Mouse (Mus musculus): ENCODE data around the gene Sec31a. TPM values are rescaled to one million over a fixed set of nuclear protein-coding genes. Genes with fewer than 3 reads are reported as not detected.

Sec31a gene
- total and polyA plus RNA-seq, 2 experiments from 2014 or later: 85.0 to 227 TPM

GRCm38 (mm10) chr5:100418077-100418476, 2.0 kb upstream of the Sec31a start:
- no peak for TF ChIP-seq CTCF (IDR thresholded peaks at IDR 0.05)
- no peak for ATAC-seq (ENCODE audit: low FRiP score)
- H3K4me3 ChIP-seq (ENCODE audit: low read depth, low read length): no peak overlapping the region
- 80% methylated on average over 2 of the region's 2 CpGs for WGBS
- H3K9me3 ChIP-seq (ENCODE audit: low read length): no peaks in the 10 kb centered on the region
- no peaks in the 10 kb centered on the region for H3K27me3 ChIP-seq (ENCODE audit: insufficient read depth, low read length)
- no peak overlapping the region for H3K4me2 ChIP-seq (ENCODE audit: low read depth, low read length, poor library complexity, severe bottlenecking)
- no peak overlapping the region for H3K27ac ChIP-seq (ENCODE audit: low read depth, low read length)
- no peak overlapping the region for H3K9ac ChIP-seq (replicated peaks; ENCODE audit: low read length, poor library complexity, severe bottlenecking)
- DNase-seq (ENCODE audit: low spot score): no peak
- H3K4me1 ChIP-seq (ENCODE audit: insufficient read depth, low read length): peaks cover 7% of the 10 kb centered on the region; the same call in 1 of the 2 replicates
- peaks cover 27% of the 10 kb centered on the region for H3K36me3 ChIP-seq (ENCODE audit: insufficient read depth, low read length)

DNA sequence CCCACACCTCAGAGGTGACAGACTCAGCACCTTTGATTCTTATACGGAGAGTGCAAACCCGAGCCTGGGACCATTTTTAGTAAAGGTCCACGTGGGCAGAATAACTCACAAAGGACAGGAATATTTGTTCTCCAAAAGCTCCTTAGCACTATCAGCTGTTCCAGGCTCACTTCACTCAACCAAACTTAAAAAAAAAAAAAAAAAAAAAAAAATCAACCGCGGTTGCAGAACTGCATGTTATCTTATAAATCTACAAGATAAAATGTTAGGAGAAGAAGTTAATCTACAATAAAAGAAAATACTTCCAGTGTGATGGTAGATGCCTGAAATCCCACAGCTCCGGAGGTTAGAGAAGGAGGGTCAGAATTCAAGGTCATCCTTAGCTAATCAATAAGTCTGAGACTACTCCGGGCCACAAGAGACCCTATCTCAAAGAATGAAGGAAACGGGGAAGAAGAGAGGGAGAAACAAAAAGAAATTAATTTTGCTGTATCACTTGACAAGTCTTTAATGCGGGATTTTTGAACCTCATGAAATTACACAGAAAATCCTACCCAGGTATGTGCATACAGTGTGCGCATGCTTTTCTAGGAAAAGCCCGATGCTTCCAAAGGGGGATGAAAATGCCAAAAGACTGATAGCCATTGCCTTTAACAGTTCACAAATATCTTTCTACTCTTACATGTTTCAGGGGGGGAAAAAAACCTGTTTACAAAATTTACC, 1.4 kb downstream of the Sec31a start:
- Histone ChIP-seq H3K9me3 (ENCODE audit: low read length) (no peaks in the 10 kb centered on the region), H3K4me2 (ENCODE audit: low read depth, low read length, poor library complexity, severe bottlenecking) (peak overlapping the region; percentile 70), H3K27me3 (ENCODE audit: insufficient read depth, low read length) (no peaks in the 10 kb centered on the region), H3K9ac (replicated peaks; ENCODE audit: low read length, poor library complexity, severe bottlenecking) (no peak overlapping the region), H3K4me3 (ENCODE audit: low read depth, low read length) (peak overlapping the region; percentile 73; the same call in 1 of the 2 replicates), H3K27ac (ENCODE audit: low read depth, low read length) (no peak overlapping the region), H3K4me1 (ENCODE audit: insufficient read depth, low read length) (peaks cover 7% of the 10 kb centered on the region; the same call in 1 of the 2 replicates), H3K36me3 (ENCODE audit: insufficient read depth, low read length) (peaks cover 12% of the 10 kb centered on the region)
- no peak for DNase-seq (ENCODE audit: low spot score)
- 75% methylated on average over 11 of the region's 11 CpGs for WGBS
- no peak for TF ChIP-seq CTCF (IDR thresholded peaks at IDR 0.05)
- ATAC-seq (ENCODE audit: low FRiP score): no peak

GRCm38 (mm10) chr5:100412886-100413285, 3.1 kb downstream of the Sec31a start:
- no peak overlapping the region for H3K4me2 ChIP-seq (ENCODE audit: low read depth, low read length, poor library complexity, severe bottlenecking)
- H3K27me3 ChIP-seq (ENCODE audit: insufficient read depth, low read length): no peaks in the 10 kb centered on the region
- H3K4me1 ChIP-seq (ENCODE audit: insufficient read depth, low read length): peaks cover 7% of the 10 kb centered on the region; the same call in 1 of the 2 replicates
- no peak overlapping the region for H3K27ac ChIP-seq (ENCODE audit: low read depth, low read length)
- DNase-seq (ENCODE audit: low spot score): no peak
- no peak for ATAC-seq (ENCODE audit: low FRiP score)
- no peak for TF ChIP-seq CTCF (IDR thresholded peaks at IDR 0.05)
- H3K9ac ChIP-seq (replicated peaks; ENCODE audit: low read length, poor library complexity, severe bottlenecking): no peak overlapping the region
- 90% methylated on average over 3 of the region's 3 CpGs for WGBS
- H3K36me3 ChIP-seq (ENCODE audit: insufficient read depth, low read length): no peaks in the 10 kb centered on the region
- H3K4me3 ChIP-seq (ENCODE audit: low read depth, low read length): no peak overlapping the region
- no peaks in the 10 kb centered on the region for H3K9me3 ChIP-seq (ENCODE audit: low read length)

GRCm38 (mm10) chr5:100410281-100410680, 5.8 kb downstream of the Sec31a start:
- ATAC-seq (ENCODE audit: low FRiP score) (no peak), DNase-seq (ENCODE audit: low spot score) (no peak)
- Histone ChIP-seq H3K4me2 (ENCODE audit: low read depth, low read length, poor library complexity, severe bottlenecking) (no peak overlapping the region), H3K4me1 (ENCODE audit: insufficient read depth, low read length) (peaks cover 7% of the 10 kb centered on the region; the same call in 1 of the 2 replicates), H3K27ac (ENCODE audit: low read depth, low read length) (no peak overlapping the region), H3K9ac (replicated peaks; ENCODE audit: low read length, poor library complexity, severe bottlenecking) (no peak overlapping the region), H3K36me3 (ENCODE audit: insufficient read depth, low read length) (peaks cover 6% of the 10 kb centered on the region; the same call in 1 of the 2 replicates), H3K4me3 (ENCODE audit: low read depth, low read length) (no peak overlapping the region), H3K27me3 (ENCODE audit: insufficient read depth, low read length) (no peaks in the 10 kb centered on the region), H3K9me3 (ENCODE audit: low read length) (no peaks in the 10 kb centered on the region)
- WGBS: 97% methylated on average over 5 of the region's 5 CpGs
- no peak for TF ChIP-seq CTCF (IDR thresholded peaks at IDR 0.05)

DNA sequence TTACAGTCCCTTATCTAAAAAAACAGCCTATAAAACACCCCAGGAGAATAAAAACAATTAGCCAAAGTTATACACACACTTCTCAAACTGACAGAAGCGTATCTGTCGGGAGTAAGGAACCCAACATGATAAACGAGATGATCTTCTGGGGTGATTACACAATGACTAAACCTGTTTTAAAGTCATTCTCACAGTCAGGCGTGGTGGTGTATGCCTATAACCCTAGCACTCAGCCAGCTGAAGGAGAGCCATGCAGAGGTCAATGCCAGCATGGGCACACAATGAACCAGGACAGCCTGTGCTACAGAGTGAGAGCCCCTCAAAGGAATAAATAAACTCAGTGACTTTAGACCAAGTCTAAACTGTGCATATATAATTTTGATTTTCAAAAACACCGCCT, 7.5 kb downstream of the Sec31a start:
- H3K9ac ChIP-seq (replicated peaks; ENCODE audit: low read length, poor library complexity, severe bottlenecking): no peak overlapping the region
- H3K4me2 ChIP-seq (ENCODE audit: low read depth, low read length, poor library complexity, severe bottlenecking): no peak overlapping the region
- H3K27ac ChIP-seq (ENCODE audit: low read depth, low read length): no peak overlapping the region
- no peak for TF ChIP-seq CTCF (IDR thresholded peaks at IDR 0.05)
- H3K4me3 ChIP-seq (ENCODE audit: low read depth, low read length): no peak overlapping the region
- H3K4me1 ChIP-seq (ENCODE audit: insufficient read depth, low read length): no peaks in the 10 kb centered on the region
- no peaks in the 10 kb centered on the region for H3K27me3 ChIP-seq (ENCODE audit: insufficient read depth, low read length)
- 85% methylated on average over 5 of the region's 5 CpGs for WGBS
- no peaks in the 10 kb centered on the region for H3K9me3 ChIP-seq (ENCODE audit: low read length)
- H3K36me3 ChIP-seq (ENCODE audit: insufficient read depth, low read length): peaks cover 18% of the 10 kb centered on the region
- no peak for DNase-seq (ENCODE audit: low spot score)
- ATAC-seq (ENCODE audit: low FRiP score): no peak

DNA sequence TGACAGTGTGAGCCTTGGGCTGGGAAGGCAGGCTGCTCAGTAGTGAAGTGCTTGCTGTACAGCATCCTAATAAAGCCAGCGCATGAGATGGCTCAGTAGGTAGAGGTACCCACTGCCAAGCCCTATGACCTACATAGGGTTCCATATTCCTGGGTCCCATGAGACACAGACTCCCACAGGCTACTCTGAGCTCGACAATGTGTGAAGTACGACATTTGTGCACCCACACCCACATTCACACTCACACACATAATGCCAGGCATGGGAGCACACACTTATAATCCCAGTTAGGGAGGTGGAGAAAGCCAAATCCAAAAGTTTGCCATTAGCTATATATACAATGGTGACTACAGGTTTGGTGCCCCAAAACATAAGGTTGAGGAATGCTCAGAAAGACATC, 19.3 kb downstream of the Sec31a start:
- 96% methylated on average over 3 of the region's 3 CpGs for WGBS
- Histone ChIP-seq H3K36me3 (ENCODE audit: insufficient read depth, low read length) (peaks cover 45% of the 10 kb centered on the region), H3K9me3 (ENCODE audit: low read length) (no peaks in the 10 kb centered on the region), H3K27me3 (ENCODE audit: insufficient read depth, low read length) (no peaks in the 10 kb centered on the region), H3K4me3 (ENCODE audit: low read depth, low read length) (no peak overlapping the region), H3K9ac (replicated peaks; ENCODE audit: low read length, poor library complexity, severe bottlenecking) (no peak overlapping the region), H3K27ac (ENCODE audit: low read depth, low read length) (no peak overlapping the region), H3K4me2 (ENCODE audit: low read depth, low read length, poor library complexity, severe bottlenecking) (no peak overlapping the region), H3K4me1 (ENCODE audit: insufficient read depth, low read length) (no peaks in the 10 kb centered on the region)
- DNase-seq (ENCODE audit: low spot score): no peak
- ATAC-seq (ENCODE audit: low FRiP score): no peak
- no peak for TF ChIP-seq CTCF (IDR thresholded peaks at IDR 0.05)

All from midbrain, postnatal 0 days (tissue).